Mouse (Mus musculus) bone marrow, adult 2 months (tissue): ENCODE results near the gene Krt7. TPM values are rescaled to one million over a fixed set of nuclear protein-coding genes. Genes with fewer than 3 reads are reported as not detected.

Source experiments
- H3K27ac ChIP-seq: fragments of 200-500 bp; 2 replicates; pipeline ENCODE4 v1.5.1; 2012; ENCODE audit warnings: low read depth, mild to moderate bottlenecking, control low read depth, inconsistent platforms, low read length; ENCODE audit not compliant: control insufficient read depth, poor library complexity, insufficient read depth
- H3K4me1 ChIP-seq: fragments of 200-500 bp; 2 replicates; pipeline ENCODE4 v1.6.1; 2011; ENCODE audit warnings: low read length; ENCODE audit not compliant: control insufficient read depth, insufficient read depth
- H3K4me3 ChIP-seq: fragments of 200-500 bp; replicated peaks from 2 replicates; pipeline ENCODE3; 2011; ENCODE audit warnings: mild to moderate bottlenecking, low read depth, low read length, control low read depth; ENCODE audit not compliant: control insufficient read depth
- CTCF ChIP-seq: fragments of 200-500 bp; IDR thresholded peaks from 2 replicates; pipeline ENCODE4 v1.5.1; 2011; ENCODE audit warnings: low read length, control low read depth; ENCODE audit not compliant: control insufficient read depth, insufficient read depth
- POLR2A ChIP-seq: fragments of 200-500 bp; IDR thresholded peaks from 2 replicates; pipeline ENCODE4 v1.6.1; 2011; ENCODE audit warnings: low read depth, mild to moderate bottlenecking, control low read depth, low read length, borderline replicate concordance; ENCODE audit not compliant: control insufficient read depth
- WGBS: fragments of 180-500 bp; shearing (Covaris S2); methylation state at CpG from one replicate; pipeline ENCODE4 v1.1.7; 2018; 5-methylcytosine and 5-hydroxymethylcytosine counted together
- polyA plus RNA-seq: library from polyadenylated mRNA; stranded (reverse); fragments of >200 nt; gene quantifications from 2 replicates; pipeline ENCODE4 v1.2.4, GENCODE M21; 2011; ENCODE audit warnings: low replicate concordance; ENCODE audit not compliant: missing spikeins, insufficient read depth, insufficient read length

Gene Krt7
- polyA plus RNA-seq, 1 experiment: 4.3 TPM

GRCm38 (mm10) chr15:101438555-101438954 lies 27.7 kb downstream of the Krt7 start, which contains the start of gene Krt87:
Gene Krt87, minus strand, starts transcription at chr15:101438804.
- WGBS: 11% methylated on average over 34 of the region's 34 CpGs
- Histone ChIP-seq H3K4me3 (no peak within 1 kb of the TSS), H3K27ac (no peak within 1 kb of the TSS), H3K4me1 (no peaks in the 10 kb centered on the region)
- TF ChIP-seq POLR2A (no peak), CTCF (no peak)

- no peaks in the 10 kb centered on the region for H3K4me1 ChIP-seq
- no peak overlapping the region for H3K4me3 ChIP-seq
- 76% methylated on average over 4 of the region's 4 CpGs for WGBS
- no peak overlapping the region for H3K27ac ChIP-seq
- TF ChIP-seq POLR2A: no peak
- TF ChIP-seq CTCF: no peak
Measured at GRCm38 (mm10) chr15:101440837-101441236, 30.0 kb downstream of the Krt7 start.

- Histone ChIP-seq H3K27ac (no peak overlapping the region), H3K4me3 (no peak overlapping the region), H3K4me1 (no peaks in the 10 kb centered on the region)
- 58% methylated on average over 11 of the region's 11 CpGs for WGBS
- TF ChIP-seq CTCF (no peak), POLR2A (no peak)
Measured at GRCm38 (mm10) chr15:101446572-101446971, 35.7 kb downstream of the Krt7 start.

- TF ChIP-seq POLR2A: no peak
- TF ChIP-seq CTCF: no peak
- Histone ChIP-seq H3K27ac (no peak within 1 kb of the TSS), H3K4me1 (no peaks in the 10 kb centered on the region), H3K4me3 (no peak within 1 kb of the TSS)
- 62% methylated on average over 2 of the region's 2 CpGs for WGBS
Measured at GRCm38 (mm10) chr15:101447444-101447843, 36.6 kb downstream of the Krt7 start, which contains the start of gene Krt88. Gene Krt88, plus strand, starts transcription at chr15:101447744.

- WGBS: 7% methylated on average over 13 of the region's 13 CpGs
- Histone ChIP-seq H3K4me3 (no peak overlapping the region), H3K4me1 (no peaks in the 10 kb centered on the region), H3K27ac (no peak overlapping the region)
- TF ChIP-seq POLR2A: no peak
- peak; percentile 71 for TF ChIP-seq CTCF
Measured at GRCm38 (mm10) chr15:101453093-101453736, 42.4 kb downstream of the Krt7 start.

- no peak for TF ChIP-seq POLR2A
- no peak for TF ChIP-seq CTCF
- Histone ChIP-seq H3K27ac (no peak overlapping the region), H3K4me3 (no peak overlapping the region), H3K4me1 (no peaks in the 10 kb centered on the region)
- WGBS: 79% methylated on average over 8 of the region's 8 CpGs
Measured at GRCm38 (mm10) chr15:101454774-101455173, 43.9 kb downstream of the Krt7 start.

- no peak overlapping the region for H3K4me3 ChIP-seq
- H3K27ac ChIP-seq: no peak overlapping the region
- H3K4me1 ChIP-seq: no peaks in the 10 kb centered on the region
- TF ChIP-seq POLR2A (no peak), CTCF (no peak)
- 76% methylated on average over 2 of the region's 2 CpGs for WGBS
Measured at GRCm38 (mm10) chr15:101455292-101455691, 44.4 kb downstream of the Krt7 start.

- TF ChIP-seq POLR2A (no peak), CTCF (no peak)
- WGBS: 82% methylated on average over 6 of the region's 6 CpGs
- Histone ChIP-seq H3K4me3 (no peak overlapping the region), H3K27ac (no peak overlapping the region), H3K4me1 (no peaks in the 10 kb centered on the region)
Measured at GRCm38 (mm10) chr15:101455891-101456290, 45.0 kb downstream of the Krt7 start.
